Comparison of ENCODE assay signal across 8 mouse cellular contexts in genomic region chr2:28192821-28193689, GRCm38 (mm10). TPM values are rescaled to one million over a fixed set of nuclear protein-coding genes. Genes with fewer than 3 reads are reported as not detected.
A peak's percentile ranks its signal among the peaks of the same experiment; 100 is the strongest.
DNase-seq lines count a peak whose midpoint lies in the region; ATAC-seq lines count a peak whose summit lies in the region.

Olfm1 (plus strand) TSS chr2:28192992.

- peak; percentile 85 for ATAC-seq in intestine, embryonic 15.5 days
- peak; percentile 40; the same call in 1 of the 2 replicates for ATAC-seq in megakaryocyte, adult 5-6 weeks (ENCODE audit: poor library complexity, severe bottlenecking)
- ATAC-seq in CD4-positive, CD25-positive, alpha-beta regulatory T cell, adult 4 months: no peak

- peak within 1 kb of the TSS; percentile 81 for H3K4me2 ChIP-seq in intestine, embryonic 15.5 days (replicated peaks)

- intact Hi-C loops in left cerebral cortex, postnatal 14 days (cut with DNase I): loop anchor here (5.0 kb wide), 2 partner anchors 91 to 266 kb away; no protein-coding TSS in a partner anchor

- no peak within 1 kb of the TSS for H3K27ac ChIP-seq in intestine, embryonic 15.5 days

- DNase-seq in adrenal gland, postnatal 36 days: peak; percentile 64 to 81
- peak; percentile 78 for DNase-seq in embryo, embryonic 9.5 days (ENCODE audit: extremely low spot score)
- no peak for DNase-seq in gonadal fat pad, adult 2 months (ENCODE audit: low read depth)
- DNase-seq in left cerebral cortex, postnatal 14 days (ENCODE audit: low spot score in 2 of 2): peak; percentile 74 to 76
- DNase-seq in right cerebral cortex, postnatal 14 days: peak; percentile 79

- H3K36me3 ChIP-seq in intestine, embryonic 15.5 days: no peaks in the 10 kb centered on the region

- H3K9me3 ChIP-seq in intestine, embryonic 15.5 days: no peaks in the 10 kb centered on the region

- peaks cover 4% of the 10 kb centered on the region; the same call in 1 of the 2 replicates for H3K4me1 ChIP-seq in intestine, embryonic 15.5 days (replicated peaks)

- peak within 1 kb of the TSS; percentile 57 for H3K4me3 ChIP-seq in intestine, embryonic 15.5 days (replicated peaks)

- under 1% methylated on average over 73 of the region's 76 CpGs for WGBS in intestine, embryonic 15.5 days

- H3K9ac ChIP-seq in intestine, embryonic 15.5 days: peak within 1 kb of the TSS; percentile 48

- H3K27me3 ChIP-seq in intestine, embryonic 15.5 days (replicated peaks): peaks cover 26% of the 10 kb centered on the region

RNA-seq across cellular contexts. Expression of gene Olfm1, which starts in this region (rescaled TPM):
- 10 to 100 TPM; 34.4 to 40.5 TPM for total RNA-seq in adrenal gland, postnatal 36 days (2021)
- polyA plus RNA-seq in gonadal fat pad, adult 2 months (2012; rRNA removed): 61.7 and 69.8 TPM in 2 replicates
- 20.1 and 21.8 TPM in 2 replicates for polyA plus RNA-seq in intestine, embryonic 15.5 days (2015; fragmentation: Nextera tagmentation; extraction: Ambion mirVana)
- 1,000 to 10,000 TPM; 1,332 to 1,338 TPM for total RNA-seq in left cerebral cortex, postnatal 14 days (2021)
- 101 and 108 TPM in 2 replicates for total RNA-seq in megakaryocyte, adult 5-6 weeks (2015)
- 66.1 and 67.4 TPM in 2 replicates for total RNA-seq in megakaryocyte, adult 5-6 weeks (2017)
- not detected for polyA plus RNA-seq in CD4-positive, CD25-positive, alpha-beta regulatory T cell, adult 4 months (2017; shearing (Covaris generic))

Comparison
In these comparisons a context has a peak if more than half of its experiments do, and no peak if none do; other contexts are left out.
1. RNA of gene Olfm1 (total RNA-seq): 1,332 to 1,338 TPM in left cerebral cortex, postnatal 14 days; 66.1 to 108 TPM in megakaryocyte, adult 5-6 weeks and 34.4 to 40.5 TPM in adrenal gland, postnatal 36 days; every median in the first group is over 10 times any median in the second.
2. RNA of gene Olfm1 (polyA plus RNA-seq): 61.7 to 69.8 TPM in gonadal fat pad, adult 2 months and 20.1 to 21.8 TPM in intestine, embryonic 15.5 days; not detected in CD4-positive, CD25-positive, alpha-beta regulatory T cell, adult 4 months; every median in the first group is over 10 times any median in the second.